Mouse (Mus musculus) kidney, adult 8-10 months (tissue): ENCODE data around the gene Apbb2.

Experiments used
- DNase-seq, 2 experiments: peaks; one replicate each; pipeline ENCODE4 v3.0.0; 2022

Apbb2 gene

GRCm38 (mm10) chr5:66328766-66329165, 289.8 kb downstream of the Apbb2 start:
- peak in 1 of 2 experiments; percentile 43 for DNase-seq

GRCm38 (mm10) chr5:66327949-66328726, 290.4 kb downstream of the Apbb2 start:
- DNase-seq: no peak

- no peak for DNase-seq
Measured at GRCm38 (mm10) chr5:66326395-66326794, 292.2 kb downstream of the Apbb2 start.

GRCm38 (mm10) chr5:66323603-66324002, 295.0 kb downstream of the Apbb2 start:
- no peak for DNase-seq

- no peak for DNase-seq
Measured at GRCm38 (mm10) chr5:66323131-66323530, 295.5 kb downstream of the Apbb2 start.

- DNase-seq: no peak
Measured at GRCm38 (mm10) chr5:66319827-66320404, 298.7 kb downstream of the Apbb2 start.

- peak in 1 of 2 experiments; percentile 64 for DNase-seq
Measured at GRCm38 (mm10) chr5:66319341-66319740, 299.2 kb downstream of the Apbb2 start.

GRCm38 (mm10) chr5:66315791-66316190, 302.8 kb downstream of the Apbb2 start:
- DNase-seq: no peak

- no peak for DNase-seq
Measured at GRCm38 (mm10) chr5:66310806-66311205, 307.8 kb downstream of the Apbb2 start.

GRCm38 (mm10) chr5:66310328-66310727, 308.3 kb downstream of the Apbb2 start:
- DNase-seq: no peak

GRCm38 (mm10) chr5:66305511-66305910, 313.1 kb downstream of the Apbb2 start:
- DNase-seq: no peak

- DNase-seq: no peak
Measured at GRCm38 (mm10) chr5:66304300-66305067, 314.1 kb downstream of the Apbb2 start.

GRCm38 (mm10) chr5:66302873-66303272, 315.7 kb downstream of the Apbb2 start:
- no peak for DNase-seq

- DNase-seq: no peak
Measured at GRCm38 (mm10) chr5:66302085-66302815, 316.3 kb downstream of the Apbb2 start.

- DNase-seq: no peak
Measured at GRCm38 (mm10) chr5:66300576-66300975, 318.0 kb downstream of the Apbb2 start.

- DNase-seq: no peak
Measured at GRCm38 (mm10) chr5:66298856-66299255, 319.7 kb downstream of the Apbb2 start.

- no peak for DNase-seq
Measured at GRCm38 (mm10) chr5:66296116-66296515, 322.5 kb downstream of the Apbb2 start.

- DNase-seq: no peak
Measured at GRCm38 (mm10) chr5:66294952-66295351, 323.6 kb downstream of the Apbb2 start.

GRCm38 (mm10) chr5:66294106-66294625, 324.4 kb downstream of the Apbb2 start:
- DNase-seq: no peak

GRCm38 (mm10) chr5:66280742-66281141, 337.8 kb downstream of the Apbb2 start:
- DNase-seq: peak in 1 of 2 experiments; percentile 8

GRCm38 (mm10) chr5:66279650-66280049, 338.9 kb downstream of the Apbb2 start:
- DNase-seq: no peak

- DNase-seq: no peak
Measured at GRCm38 (mm10) chr5:66274417-66274816, 344.2 kb downstream of the Apbb2 start.

GRCm38 (mm10) chr5:66271141-66271540, 347.4 kb downstream of the Apbb2 start:
- DNase-seq: no peak
